Comparison of ENCODE assay signal across 8 mouse cellular contexts in genomic region chr17:37045611-37046311, GRCm38 (mm10). TPM values are rescaled to one million over a fixed set of nuclear protein-coding genes. Genes with fewer than 3 reads are reported as not detected.
DNase-seq lines count a peak whose midpoint lies in the region; ATAC-seq lines count a peak whose summit lies in the region.

Gene Gabbr1, plus strand, starts transcription at chr17:37045966.

- no peaks in the 10 kb centered on the region for H3K36me3 ChIP-seq in erythroblast, embryonic 14.5 days (ENCODE audit: control insufficient read depth)
- H3K36me3 ChIP-seq in limb, embryonic 12.5 days: no peaks in the 10 kb centered on the region
- H3K36me3 ChIP-seq in midbrain, embryonic 14.5 days (ENCODE audit: control insufficient read depth, insufficient read depth, low read length): no peaks in the 10 kb centered on the region; the same call in 1 of the 2 replicates

- no peak for ATAC-seq in erythroblast, adult 5-6 weeks (replicated peaks; ENCODE audit: low FRiP score, poor library complexity, severe bottlenecking)
- ATAC-seq in limb, embryonic 12.5 days (ENCODE audit: insufficient number of reproducible peaks, insufficient read depth, low FRiP score, low TSS enrichment, low read depth): peak; percentile 61
- peak; percentile 84 for ATAC-seq in midbrain, embryonic 14.5 days (ENCODE audit: low FRiP score, low TSS enrichment)

- peaks cover 73% of the 10 kb centered on the region for H3K27me3 ChIP-seq in erythroblast, embryonic 14.5 days (ENCODE audit: control insufficient read depth)
- H3K27me3 ChIP-seq in limb, embryonic 12.5 days: peaks cover 12% of the 10 kb centered on the region
- H3K27me3 ChIP-seq in midbrain, embryonic 14.5 days (ENCODE audit: control insufficient read depth, insufficient read depth, low read length): peaks cover 4% of the 10 kb centered on the region; the same call in 1 of the 2 replicates

- H3K9me3 ChIP-seq in erythroblast, embryonic 14.5 days (ENCODE audit: control insufficient read depth, low read length): peaks cover 2% of the 10 kb centered on the region; the same call in 1 of the 2 replicates
- no peaks in the 10 kb centered on the region for H3K9me3 ChIP-seq in limb, embryonic 12.5 days
- no peaks in the 10 kb centered on the region for H3K9me3 ChIP-seq in midbrain, embryonic 14.5 days (ENCODE audit: control insufficient read depth, low read length)

- peak; percentile 87 for DNase-seq in embryo, embryonic 9.5 days (ENCODE audit: extremely low spot score)
- peak; percentile 99 for DNase-seq in heart, adult 11 months
- peak; percentile 68 for DNase-seq in kidney, adult 11 months
- peak; percentile 95 for DNase-seq in midbrain, embryonic 14.5 days
- peak; percentile 35 for DNase-seq in spleen, adult 12 weeks (ENCODE audit: low spot score)

- WGBS in limb, embryonic 12.5 days: under 1% methylated on average over 53 of the region's 55 CpGs
- under 1% methylated on average over 55 of the region's 55 CpGs for WGBS in midbrain, embryonic 14.5 days

- peak within 1 kb of the TSS; percentile 42 for H3K4me3 ChIP-seq in erythroblast, embryonic 14.5 days (replicated peaks)
- peak within 1 kb of the TSS; percentile 82 for H3K4me3 ChIP-seq in limb, embryonic 12.5 days (replicated peaks)
- peak within 1 kb of the TSS; percentile 92 for H3K4me3 ChIP-seq in midbrain, embryonic 14.5 days (replicated peaks; ENCODE audit: low read depth, low read length)

- H3K27ac ChIP-seq in limb, embryonic 12.5 days: peak within 1 kb of the TSS; percentile 88
- peak within 1 kb of the TSS; percentile 97 for H3K27ac ChIP-seq in midbrain, embryonic 14.5 days (replicated peaks; ENCODE audit: low read depth, low read length)

- H3K9ac ChIP-seq in limb, embryonic 12.5 days (replicated peaks): peak within 1 kb of the TSS; percentile 96
- peak within 1 kb of the TSS; percentile 98 for H3K9ac ChIP-seq in midbrain, embryonic 14.5 days (replicated peaks; ENCODE audit: low read length)

- H3K4me2 ChIP-seq in limb, embryonic 12.5 days: peak within 1 kb of the TSS; percentile 91
- peak within 1 kb of the TSS; percentile 86 for H3K4me2 ChIP-seq in midbrain, embryonic 14.5 days (ENCODE audit: low read length)

- peaks cover 4% of the 10 kb centered on the region for H3K4me1 ChIP-seq in erythroblast, embryonic 14.5 days (ENCODE audit: control insufficient read depth)
- H3K4me1 ChIP-seq in limb, embryonic 12.5 days (replicated peaks): peaks cover 35% of the 10 kb centered on the region
- H3K4me1 ChIP-seq in midbrain, embryonic 14.5 days (ENCODE audit: control insufficient read depth, insufficient read depth, low read length): peaks cover 37% of the 10 kb centered on the region

RNA-seq across cellular contexts. Expression of gene Gabbr1, which starts in this region (rescaled TPM):
- polyA plus RNA-seq in erythroblast, embryonic 14.5 days (2012): 0.08 TPM in 1 of 2 replicates, not detected in the other
- total RNA-seq in erythroblast, adult 5-6 weeks (2015; ENCODE audit: low replicate concordance): 0.42 and 1.2 TPM in 2 replicates
- 0.85 and 1.1 TPM in 2 replicates for total RNA-seq in erythroblast, adult 5-6 weeks (2017; ENCODE audit: low replicate concordance)
- polyA plus RNA-seq in limb, embryonic 12.5 days (2016; fragmentation: Nextera tagmentation; extraction: Ambion mirVana): 18.0 and 18.1 TPM in 2 replicates
- 103 and 123 TPM in 2 replicates for polyA plus RNA-seq in midbrain, embryonic 14.5 days (2014; fragmentation: Nextera tagmentation; extraction: Ambion mirVana)

Comparison
In these comparisons a context has a peak if more than half of its experiments do, and no peak if none do; other contexts are left out.
1. RNA of gene Gabbr1 (polyA plus RNA-seq): 103 to 123 TPM in midbrain, embryonic 14.5 days and 18.0 to 18.1 TPM in limb, embryonic 12.5 days; 0.08 TPM in erythroblast, embryonic 14.5 days; every median in the first group is over 10 times any median in the second.
2. H3K4me3 ChIP-seq: peak in every context shown above with its lines; median percentile 92 in midbrain, embryonic 14.5 days; 82 in limb, embryonic 12.5 days; 42 in erythroblast, embryonic 14.5 days.
3. DNase-seq: peak in every context shown above with its lines; median percentile 99 in heart, adult 11 months; 95 in midbrain, embryonic 14.5 days; 87 in embryo, embryonic 9.5 days; 68 in kidney, adult 11 months; 35 in spleen, adult 12 weeks.